Mouse (Mus musculus) liver, embryonic 13.5 days (tissue): ENCODE measurements around the gene Paqr6. TPM values are rescaled to one million over a fixed set of nuclear protein-coding genes. Genes with fewer than 3 reads are reported as not detected.

Experiments used
- ATAC-seq: fragments of 200-750 bp; cut with Nextera tagmentation; 2 replicates; pipeline ENCODE4 v1.8.0; 2017; ENCODE audit warnings: low read depth, mild to moderate bottlenecking, moderate number of reproducible peaks, moderate library complexity
- DNase-seq: peaks from one replicate; pipeline ENCODE4 v3.0.0; 2022
- H3K27ac ChIP-seq: fragments of 300-500 bp; sonication (generic); 2 replicates; pipeline ENCODE4 v1.5.1; 2015; ENCODE audit warnings: moderate library complexity, mild to moderate bottlenecking, inconsistent platforms
- H3K27me3 ChIP-seq: fragments of 300-500 bp; sonication (generic); 2 replicates; pipeline ENCODE4 v1.6.1; 2015; ENCODE audit warnings: mild to moderate bottlenecking, inconsistent platforms
- H3K36me3 ChIP-seq: fragments of 300-500 bp; sonication (generic); 2 replicates; pipeline ENCODE4 v1.6.1; 2015; ENCODE audit warnings: mild to moderate bottlenecking, inconsistent platforms
- H3K4me1 ChIP-seq: fragments of 300-500 bp; sonication (generic); replicated peaks from 2 replicates; pipeline ENCODE4 v1.6.1; 2015; ENCODE audit warnings: inconsistent platforms
- H3K4me2 ChIP-seq: fragments of 300-500 bp; sonication (generic); 2 replicates; pipeline ENCODE4 v1.6.1; 2015; ENCODE audit warnings: inconsistent platforms, mild to moderate bottlenecking, moderate library complexity
- H3K4me3 ChIP-seq: fragments of 300-500 bp; sonication (generic); replicated peaks from 2 replicates; pipeline ENCODE4 v1.5.1; 2015; ENCODE audit warnings: mild to moderate bottlenecking, inconsistent platforms
- H3K9ac ChIP-seq: fragments of 300-500 bp; sonication (generic); 2 replicates; pipeline ENCODE4 v1.6.1; 2015; ENCODE audit warnings: mild to moderate bottlenecking, inconsistent platforms
- H3K9me3 ChIP-seq: fragments of 300-500 bp; sonication (generic); replicated peaks from 2 replicates; pipeline ENCODE4 v1.6.1; 2016; ENCODE audit warnings: inconsistent platforms
- WGBS: fragments of 180-500 bp; shearing (Covaris S2); methylation state at CpG from one replicate; pipeline ENCODE4 v1.1.7; 2015; ENCODE audit not compliant: insufficient replicate concordance; 5-methylcytosine and 5-hydroxymethylcytosine counted together
- polyA plus RNA-seq: library from polyadenylated mRNA; unstranded; fragments of >200 nt; fragmentation: Nextera tagmentation; extraction: Ambion mirVana; gene quantifications from 2 replicates; pipeline ENCODE4 v1.2.1, GENCODE M21; 2015

Paqr6 gene
- polyA plus RNA-seq, 1 experiment from 2014 or later, result 7.5 TPM

GRCm38 (mm10) chr3:88395288-88395687 is 30.9 kb downstream of the Paqr6 start:
- H3K27ac ChIP-seq, result no peak overlapping the region
- peaks cover 54% of the 10 kb centered on the region for H3K36me3 ChIP-seq
- no peaks in the 10 kb centered on the region for H3K9me3 ChIP-seq
- ATAC-seq (no peak), DNase-seq (no peak)
- no peak overlapping the region for H3K9ac ChIP-seq
- no peak overlapping the region for H3K4me3 ChIP-seq
- 90% methylated on average over 6 of the region's 6 CpGs for WGBS
- no peak overlapping the region for H3K4me2 ChIP-seq
- H3K27me3 ChIP-seq, result no peaks in the 10 kb centered on the region
- no peaks in the 10 kb centered on the region for H3K4me1 ChIP-seq

DNA sequence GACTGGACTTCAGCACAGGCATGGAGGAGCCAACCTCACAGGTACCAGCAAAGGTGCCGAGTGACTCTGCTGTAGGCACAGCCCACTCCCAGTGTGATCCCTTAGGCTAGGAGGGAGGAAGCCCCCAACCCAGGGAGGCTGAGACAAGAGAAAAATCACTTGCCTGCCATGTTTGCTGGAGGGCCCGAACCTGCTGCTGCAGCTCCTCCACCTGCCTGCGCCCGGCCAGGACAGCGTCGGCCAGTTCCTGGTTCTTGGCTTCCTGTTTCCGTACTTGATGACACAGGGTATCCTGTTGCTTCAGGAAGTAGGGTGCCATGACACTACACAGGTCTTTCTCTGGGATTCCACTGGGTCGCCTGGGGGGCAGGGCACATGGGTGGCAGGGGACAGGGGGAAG is 31.4 kb downstream of the Paqr6 start:
- WGBS, result 83% methylated on average over 8 of the region's 8 CpGs
- ATAC-seq, result no peak
- no peaks in the 10 kb centered on the region for H3K4me1 ChIP-seq

DNA sequence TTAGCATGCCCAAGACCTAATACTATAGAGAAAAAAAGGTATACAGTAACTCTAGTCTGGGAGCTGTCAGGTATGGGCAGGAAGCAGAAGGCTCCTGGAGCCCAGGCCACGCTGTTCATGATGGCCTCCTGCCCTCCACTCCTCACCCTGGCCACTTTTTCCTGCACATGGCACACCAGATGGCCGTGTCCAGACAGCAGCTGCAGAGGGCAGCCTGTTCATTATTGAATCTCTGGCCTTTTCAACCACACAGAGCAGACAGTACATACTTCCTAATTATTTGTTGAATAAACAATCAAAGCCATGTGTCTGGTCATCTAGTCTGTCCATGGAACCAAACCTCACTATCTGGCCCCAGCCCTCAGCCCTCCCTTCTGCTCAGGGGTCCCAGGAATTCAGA is 34.3 kb downstream of the Paqr6 start:
- Histone ChIP-seq H3K4me3 (no peak overlapping the region), H3K4me1 (no peaks in the 10 kb centered on the region), H3K36me3 (peaks cover 70% of the 10 kb centered on the region), H3K27me3 (no peaks in the 10 kb centered on the region), H3K9me3 (no peaks in the 10 kb centered on the region), H3K4me2 (no peak overlapping the region), H3K27ac (no peak overlapping the region), H3K9ac (no peak overlapping the region)
- 84% methylated on average over 2 of the region's 2 CpGs for WGBS
- ATAC-seq, result no peak
- DNase-seq, result no peak

More for the DNA sequence above, 31.4 kb downstream of the Paqr6 start:
- Histone ChIP-seq H3K4me2 (no peak overlapping the region), H3K27ac (no peak overlapping the region), H3K36me3 (peaks cover 52% of the 10 kb centered on the region), H3K4me3 (no peak overlapping the region), H3K27me3 (no peaks in the 10 kb centered on the region), H3K9me3 (no peaks in the 10 kb centered on the region), H3K9ac (no peak overlapping the region)
- DNase-seq, result no peak

- ATAC-seq (no peak), DNase-seq (no peak)
- Histone ChIP-seq H3K9me3 (no peaks in the 10 kb centered on the region), H3K4me1 (peaks cover 26% of the 10 kb centered on the region), H3K27me3 (no peaks in the 10 kb centered on the region), H3K4me3 (no peak overlapping the region), H3K4me2 (no peak overlapping the region), H3K27ac (no peak overlapping the region), H3K36me3 (peaks cover 48% of the 10 kb centered on the region), H3K9ac (no peak overlapping the region)
- 86% methylated on average over 10 of the region's 10 CpGs for WGBS
Observed at GRCm38 (mm10) chr3:88403522-88404230, 39.3 kb downstream of the Paqr6 start.

- H3K4me1 ChIP-seq, result peaks cover 54% of the 10 kb centered on the region
- H3K9ac ChIP-seq, result peak overlapping the region; percentile 22; the same call in 1 of the 2 replicates
- DNase-seq (peak; percentile 63), ATAC-seq (no peak)
- no peaks in the 10 kb centered on the region for H3K27me3 ChIP-seq
- peaks cover 40% of the 10 kb centered on the region for H3K36me3 ChIP-seq
- H3K27ac ChIP-seq, result no peak overlapping the region
- no peaks in the 10 kb centered on the region for H3K9me3 ChIP-seq
- 4% methylated on average over 2 of the region's 2 CpGs for WGBS
- 0 out of 2 replicates have a peak overlapping the region, but pooled peaks have one; percentile 2 for H3K4me2 ChIP-seq
- no peak overlapping the region for H3K4me3 ChIP-seq
Observed at GRCm38 (mm10) chr3:88407090-88407489, 42.7 kb downstream of the Paqr6 start.

DNA sequence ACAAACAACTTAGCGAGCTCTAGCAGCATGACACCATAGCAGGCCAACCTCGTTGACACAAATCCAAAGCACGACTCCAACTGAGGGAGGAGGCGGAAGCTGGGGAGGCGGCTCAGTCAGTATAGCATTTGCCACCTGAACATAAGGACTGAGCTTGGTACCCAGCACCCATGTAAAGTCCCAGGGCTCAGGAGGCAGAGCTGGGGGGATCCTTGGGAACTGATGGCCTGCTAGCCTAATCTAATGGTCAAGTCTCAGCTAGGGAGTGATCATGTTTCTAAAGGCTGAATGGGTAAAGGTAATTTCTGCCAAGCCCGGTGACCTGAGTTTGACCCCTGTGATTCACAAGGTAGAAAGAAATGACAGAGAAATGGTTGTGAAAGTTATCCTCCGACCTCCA is 43.1 kb downstream of the Paqr6 start:
- H3K9ac ChIP-seq, result peak overlapping the region; percentile 4; the same call in 1 of the 2 replicates
- WGBS, result 53% methylated on average over 7 of the region's 7 CpGs
- H3K4me1 ChIP-seq, result peaks cover 58% of the 10 kb centered on the region
- peak overlapping the region; percentile 2; the same call in 1 of the 2 replicates for H3K4me2 ChIP-seq
- peaks cover 40% of the 10 kb centered on the region for H3K36me3 ChIP-seq
- ATAC-seq, result no peak
- no peak overlapping the region; the same call in 1 of the 2 replicates for H3K4me3 ChIP-seq
- no peak for DNase-seq
- H3K27ac ChIP-seq, result no peak overlapping the region
- H3K9me3 ChIP-seq, result no peaks in the 10 kb centered on the region
- no peaks in the 10 kb centered on the region for H3K27me3 ChIP-seq

GRCm38 (mm10) chr3:88408953-88409352 is 44.6 kb downstream of the Paqr6 start:
- WGBS, result 32% methylated on average over 5 of the region's 5 CpGs
- Histone ChIP-seq H3K27me3 (no peaks in the 10 kb centered on the region), H3K36me3 (peaks cover 43% of the 10 kb centered on the region), H3K9ac (peak overlapping the region; percentile 86), H3K4me3 (peak overlapping the region; percentile 77), H3K27ac (peak overlapping the region; percentile 91), H3K9me3 (no peaks in the 10 kb centered on the region), H3K4me1 (peaks cover 71% of the 10 kb centered on the region), H3K4me2 (peak overlapping the region; percentile 92)
- DNase-seq, result no peak
- no peak for ATAC-seq

GRCm38 (mm10) chr3:88409741-88410644 is 45.6 kb downstream of the Paqr6 start, which contains the start of gene Pmf1:
TSS of gene Pmf1 (minus strand) at chr3:88410331.
- H3K9ac ChIP-seq, result peak within 1 kb of the TSS; percentile 86
- H3K27ac ChIP-seq, result peak within 1 kb of the TSS; percentile 91
- ATAC-seq (peak; percentile 91), DNase-seq (peak; percentile 91)
- no peaks in the 10 kb centered on the region for H3K27me3 ChIP-seq
- WGBS, result under 1% methylated on average over 54 of the region's 54 CpGs
- no peaks in the 10 kb centered on the region for H3K9me3 ChIP-seq
- H3K4me1 ChIP-seq, result peaks cover 75% of the 10 kb centered on the region
- H3K4me2 ChIP-seq, result peak within 1 kb of the TSS; percentile 92
- H3K36me3 ChIP-seq, result peaks cover 43% of the 10 kb centered on the region
- H3K4me3 ChIP-seq, result peak within 1 kb of the TSS; percentile 77

- DNase-seq (peak; percentile 19), ATAC-seq (no peak)
- peak overlapping the region; percentile 91 for H3K27ac ChIP-seq
- H3K27me3 ChIP-seq, result no peaks in the 10 kb centered on the region
- peak overlapping the region; percentile 86 for H3K9ac ChIP-seq
- H3K4me3 ChIP-seq, result peak overlapping the region; percentile 77
- peak overlapping the region; percentile 92 for H3K4me2 ChIP-seq
- 27% methylated on average over 7 of the region's 7 CpGs for WGBS
- H3K36me3 ChIP-seq, result peaks cover 46% of the 10 kb centered on the region
- no peaks in the 10 kb centered on the region for H3K9me3 ChIP-seq
- peaks cover 82% of the 10 kb centered on the region for H3K4me1 ChIP-seq
Observed at GRCm38 (mm10) chr3:88410645-88411031, 46.3 kb downstream of the Paqr6 start.

GRCm38 (mm10) chr3:88411681-88412080 is 47.3 kb downstream of the Paqr6 start:
- Histone ChIP-seq H3K9me3 (no peaks in the 10 kb centered on the region), H3K27me3 (no peaks in the 10 kb centered on the region), H3K27ac (peak overlapping the region; percentile 91), H3K4me2 (peak overlapping the region; percentile 92), H3K4me3 (peak overlapping the region; percentile 6; the same call in 1 of the 2 replicates), H3K36me3 (peaks cover 56% of the 10 kb centered on the region), H3K4me1 (peaks cover 86% of the 10 kb centered on the region), H3K9ac (peak overlapping the region; percentile 86)
- WGBS, result 49% methylated on average over 4 of the region's 4 CpGs
- ATAC-seq (peak; percentile 59), DNase-seq (peak; percentile 50)

GRCm38 (mm10) chr3:88412636-88413035 is 48.3 kb downstream of the Paqr6 start:
- 76% methylated on average over 11 of the region's 11 CpGs for WGBS
- Histone ChIP-seq H3K4me2 (no peak overlapping the region), H3K27me3 (no peaks in the 10 kb centered on the region), H3K4me1 (peaks cover 82% of the 10 kb centered on the region), H3K9ac (peak overlapping the region; percentile 86; the same call in 1 of the 2 replicates), H3K4me3 (no peak overlapping the region), H3K9me3 (no peaks in the 10 kb centered on the region), H3K27ac (peak overlapping the region; percentile 91), H3K36me3 (peaks cover 66% of the 10 kb centered on the region)
- ATAC-seq, result no peak
- no peak for DNase-seq
